Mouse (Mus musculus): ENCODE data around the gene Mnt.
"Not testable (repeated sequence)": the region's sequence is repeated elsewhere in the genome, so short reads cannot be mapped to it uniquely, and the experiment has no call there.

The Mnt gene

GRCm38 (mm10) chr11:74830256-74831161, at the start of gene Mnt:
Mnt (plus strand) TSS chr11:74830920.
- peak; percentile 99 for DNase-seq

DNA sequence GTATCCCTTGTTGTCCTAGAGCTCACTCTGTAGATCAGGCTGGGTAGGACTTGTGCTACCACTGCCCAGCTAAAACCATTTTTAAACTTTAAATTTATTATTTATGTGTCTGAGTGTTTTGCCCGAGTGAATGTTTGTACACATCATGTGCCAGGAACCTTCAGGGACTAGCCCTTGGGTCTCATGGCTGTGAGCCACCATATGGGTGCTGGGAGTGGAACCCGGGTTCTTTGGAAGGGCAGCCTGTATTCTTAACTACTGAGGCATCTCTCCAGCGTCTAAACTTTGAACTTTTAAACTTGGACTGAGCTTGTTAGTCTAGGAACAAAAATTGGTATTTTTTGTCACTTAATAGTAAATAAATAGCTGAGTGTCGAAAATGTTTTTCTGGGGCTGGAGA, 37.8 kb upstream of the Mnt start:
- DNase-seq, result no peak

- DNase-seq, result no peak
These were observed 30.1 kb upstream of the Mnt start for GRCm38 (mm10) chr11:74800658-74801057.

- DNase-seq, result peak; percentile 35
These were observed 26.6 kb upstream of the Mnt start for GRCm38 (mm10) chr11:74804081-74804627.

GRCm38 (mm10) chr11:74807246-74807882, 23.4 kb upstream of the Mnt start:
- no peak for DNase-seq

- no peak for DNase-seq
These were observed 22.4 kb upstream of the Mnt start for GRCm38 (mm10) chr11:74808251-74808853.

- DNase-seq, result no peak
These were observed 20.6 kb upstream of the Mnt start for GRCm38 (mm10) chr11:74810134-74810533.

DNA sequence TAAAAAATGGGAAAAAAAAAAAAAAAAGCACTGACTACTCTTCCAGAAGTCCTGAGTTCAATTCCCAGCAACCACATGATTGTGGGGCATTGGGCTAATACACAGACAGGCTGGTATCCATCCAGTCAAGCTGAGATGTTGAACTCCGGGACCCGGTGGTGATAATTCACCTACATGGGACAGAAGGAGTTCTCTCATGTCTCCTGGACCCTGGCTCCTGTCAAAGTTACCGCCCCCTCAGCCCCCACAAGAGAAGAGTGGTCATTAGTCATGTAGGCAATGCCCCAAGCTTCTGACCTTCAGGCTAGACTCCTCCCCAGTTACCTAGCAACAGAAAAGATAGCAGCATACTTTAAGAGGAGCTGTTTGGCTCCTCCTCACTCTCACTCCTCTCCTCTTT, 19.7 kb upstream of the Mnt start:
- not testable (repeated sequence) for DNase-seq

DNA sequence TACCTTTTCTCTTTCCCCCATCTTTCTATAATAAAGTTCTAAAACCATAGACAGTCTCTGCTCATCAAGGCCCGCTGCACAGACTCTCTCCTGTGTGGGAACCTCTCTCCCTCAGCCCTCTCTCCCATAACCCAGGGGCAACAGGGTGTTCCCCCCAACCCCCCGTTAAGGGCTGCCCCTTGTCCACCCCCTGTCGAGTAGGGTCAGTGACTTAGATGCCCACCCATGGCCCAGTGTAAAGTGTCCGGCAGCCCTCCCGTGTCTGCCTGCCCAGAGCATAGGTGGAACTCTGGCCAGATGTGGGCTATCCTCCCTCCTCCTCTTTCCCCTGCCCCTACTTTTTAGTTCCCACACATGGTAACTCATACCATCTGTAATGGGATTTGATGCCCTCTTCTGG, 19.2 kb upstream of the Mnt start:
- DNase-seq, result no peak

DNA sequence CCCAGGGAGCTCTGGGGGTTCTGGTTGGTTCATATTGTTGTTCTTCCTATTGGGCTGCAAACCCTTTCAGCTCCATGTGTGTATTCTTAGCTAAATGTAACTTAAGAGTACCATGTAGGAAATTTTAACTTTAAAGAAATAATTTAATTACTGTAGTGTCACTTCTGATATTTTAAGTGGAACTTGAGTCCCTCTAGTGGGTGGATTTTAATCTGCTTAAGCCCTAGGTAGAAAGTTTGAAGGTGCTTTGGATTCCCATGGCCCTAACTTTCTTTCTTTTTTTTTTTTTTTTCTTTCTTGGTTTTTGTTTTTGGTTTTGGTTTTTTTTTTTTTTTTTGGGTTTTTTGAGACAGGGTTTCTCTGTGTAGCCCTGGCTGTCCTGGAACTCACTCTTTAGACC, 14.9 kb upstream of the Mnt start:
- no peak for DNase-seq

- DNase-seq, result no peak
These were observed 9.8 kb upstream of the Mnt start for GRCm38 (mm10) chr11:74820921-74821320.

GRCm38 (mm10) chr11:74821463-74821862, 9.3 kb upstream of the Mnt start:
- peak; percentile 63 for DNase-seq

DNA sequence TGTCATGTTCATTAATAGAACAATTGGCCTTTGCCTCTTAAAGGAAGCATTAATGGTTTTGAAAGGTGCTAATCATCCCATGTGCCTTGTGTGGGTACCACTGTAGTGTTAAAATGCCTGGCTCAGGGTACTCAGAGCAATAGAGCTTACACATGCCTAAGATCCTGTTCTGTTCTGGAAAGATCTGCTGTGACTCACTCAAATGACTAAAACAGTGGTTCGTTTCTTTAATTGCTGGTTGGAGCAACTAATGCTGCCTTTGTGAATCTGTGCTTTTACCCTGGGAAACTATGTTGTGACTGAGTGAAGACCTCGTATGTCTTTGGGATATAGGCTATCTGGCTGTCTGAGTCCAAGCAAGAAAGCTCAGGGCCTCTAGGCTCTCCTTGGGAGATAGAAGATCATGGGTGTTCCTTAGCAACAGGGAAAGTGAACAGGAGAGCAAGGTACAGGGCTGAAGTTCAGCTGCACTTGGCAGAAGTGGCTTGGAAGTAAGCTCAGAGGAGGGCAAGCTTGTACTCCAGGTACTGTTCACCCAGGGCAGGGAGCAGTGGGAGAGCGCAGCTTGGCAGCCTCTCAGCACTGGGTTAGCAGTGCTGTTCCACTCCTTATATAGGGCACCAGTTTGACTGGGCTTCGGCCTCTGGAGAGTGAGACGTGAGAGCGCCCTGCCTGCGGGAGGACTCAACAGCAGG, 7.8 kb upstream of the Mnt start:
- DNase-seq, result peak; percentile 68

DNA sequence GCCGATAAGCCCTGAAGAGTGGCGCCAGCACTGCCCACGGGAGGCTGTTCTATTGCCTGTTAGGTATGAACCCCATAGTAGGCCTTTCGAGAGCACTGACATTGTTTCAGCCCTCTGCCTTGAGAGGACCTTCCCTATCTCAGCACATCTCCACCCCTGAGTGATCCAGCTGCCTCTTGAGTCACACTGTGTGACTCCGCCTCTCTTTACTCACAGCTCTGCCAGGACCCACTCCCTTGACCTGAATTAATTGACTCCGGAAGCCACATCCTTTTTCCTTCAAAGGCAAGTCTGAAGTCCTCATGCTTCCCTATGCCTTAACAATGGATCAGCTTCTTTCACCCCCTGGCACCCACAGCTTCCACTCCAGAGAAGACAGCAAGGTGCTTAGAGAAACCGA, 4.6 kb upstream of the Mnt start:
- DNase-seq, result peak; percentile 48

GRCm38 (mm10) chr11:74826702-74827101, 4.0 kb upstream of the Mnt start:
- DNase-seq, result peak; percentile 23

GRCm38 (mm10) chr11:74827791-74828403, 2.8 kb upstream of the Mnt start:
- DNase-seq, result no peak

DNA sequence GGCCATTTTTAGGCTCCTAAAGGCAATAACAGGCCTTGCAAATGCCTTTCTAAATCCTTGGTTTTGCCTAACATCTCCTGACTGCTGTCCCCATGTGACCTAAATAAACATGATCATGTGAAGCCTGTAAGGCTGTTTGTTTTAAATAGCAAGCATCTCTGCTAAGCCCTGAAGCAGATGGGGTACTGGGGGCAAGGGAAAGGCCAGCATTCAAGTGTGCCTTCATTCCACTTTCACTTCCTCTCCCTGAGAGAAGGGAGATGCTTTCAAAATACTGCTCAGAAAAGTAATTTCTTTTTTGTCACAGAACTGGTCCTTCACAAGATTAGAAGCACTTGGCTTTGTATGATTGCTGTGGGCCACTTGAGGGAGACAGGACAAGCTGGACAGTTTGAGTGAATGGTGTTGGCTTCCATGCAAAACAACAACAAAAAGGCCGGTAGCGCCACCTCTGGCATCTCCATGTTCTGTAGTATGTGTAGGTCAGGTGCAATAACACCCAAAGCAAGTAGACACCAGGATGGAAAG, 2.3 kb upstream of the Mnt start:
- no peak for DNase-seq

GRCm38 (mm10) chr11:74828965-74829550, 1.7 kb upstream of the Mnt start:
- DNase-seq, result no peak

DNA sequence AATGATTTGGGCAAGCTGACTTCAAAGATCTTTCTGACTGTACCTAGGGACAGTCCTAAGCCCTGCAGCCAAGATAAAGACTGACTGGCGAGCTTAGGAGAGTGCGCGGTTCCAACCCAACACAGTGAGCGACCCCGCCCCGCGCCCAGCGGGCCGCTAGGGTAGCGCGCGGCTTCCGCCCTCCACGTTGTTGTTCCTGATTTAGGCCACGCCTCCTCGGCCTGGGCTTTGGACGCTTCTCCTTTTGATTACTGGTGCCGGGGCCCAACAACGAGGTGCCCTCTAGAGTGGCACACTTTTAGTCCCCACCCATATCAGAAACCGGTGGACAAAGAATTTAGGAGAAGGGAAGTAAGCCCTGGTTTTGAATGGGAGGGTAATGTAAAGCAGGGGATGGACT, 908 bp upstream of the Mnt start:
- DNase-seq, result peak; percentile 92

DNA sequence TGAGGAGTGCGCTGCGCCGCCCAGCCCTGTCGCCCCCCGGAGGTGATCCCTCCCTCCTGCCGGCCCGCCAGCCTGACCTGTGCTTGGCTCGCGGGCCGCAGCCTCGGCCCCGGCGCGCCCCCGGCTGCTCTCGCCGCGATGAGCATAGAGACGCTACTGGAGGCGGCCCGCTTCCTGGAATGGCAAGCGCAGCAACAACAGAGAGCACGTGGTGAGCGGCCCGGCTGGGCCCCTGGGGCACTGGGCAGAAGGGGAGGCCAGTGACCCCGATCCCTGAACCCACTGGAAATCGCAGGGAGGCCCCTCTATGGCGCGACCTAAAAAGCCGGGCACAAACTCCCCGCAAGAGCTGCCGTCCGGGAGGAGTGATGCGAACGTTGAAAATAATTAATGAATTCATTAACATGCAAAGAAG, 478 bp downstream of the Mnt start:
- peak; percentile 77 for DNase-seq

DNA sequence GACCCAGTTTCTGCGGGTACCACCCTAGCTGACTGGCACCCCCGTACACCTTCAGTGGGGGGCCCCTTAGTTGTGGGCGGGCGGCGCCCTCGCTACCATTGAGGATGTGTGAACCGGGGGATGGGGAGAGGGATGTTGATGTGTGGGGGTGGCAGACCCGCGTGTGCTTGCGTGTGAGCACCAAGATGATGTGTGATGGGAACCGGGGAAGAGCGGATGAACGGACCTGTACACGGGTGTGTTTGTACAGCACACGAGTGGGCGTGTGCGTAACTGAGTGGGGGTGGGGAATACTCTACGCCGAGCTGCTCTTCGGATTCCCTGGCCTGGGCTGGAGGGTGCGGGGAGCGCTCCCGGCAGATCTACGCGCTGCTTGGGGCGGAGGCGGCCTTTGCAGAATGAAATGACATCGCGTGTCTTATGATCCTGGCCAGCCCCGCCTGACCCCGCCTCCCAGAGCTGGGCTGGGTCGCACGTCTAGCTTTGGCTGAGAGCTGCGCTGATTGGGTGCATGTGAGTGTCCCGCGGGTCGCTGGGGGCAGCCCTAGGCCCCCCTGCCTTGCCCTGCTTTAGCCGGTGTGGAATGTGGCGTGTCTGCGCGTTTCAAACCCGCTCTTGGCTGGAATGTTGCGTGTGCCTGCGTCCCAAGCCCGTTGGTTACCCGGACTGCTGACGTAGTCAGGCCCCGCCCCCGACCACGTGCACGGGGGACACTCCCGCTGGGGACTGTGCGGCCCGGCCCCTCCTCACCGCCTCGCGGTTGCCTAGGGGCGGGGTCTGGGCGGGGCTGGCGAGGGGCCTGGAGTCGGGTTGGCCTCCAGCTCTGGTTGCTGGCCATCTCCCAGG, 1.1 kb downstream of the Mnt start:
- peak; percentile 100 for DNase-seq

Data from kidney, postnatal 10 days (tissue).